Mouse (Mus musculus) thymus, postnatal 14 days (tissue): ENCODE results near the gene Gm7792.
"Not testable (repeated sequence)": the region's sequence is repeated elsewhere in the genome, so short reads cannot be mapped to it uniquely, and the experiment has no call there.

Experiments used
- DNase-seq: peaks from one replicate; pipeline ENCODE4 v3.0.0; 2021

Gene Gm7792

DNA sequence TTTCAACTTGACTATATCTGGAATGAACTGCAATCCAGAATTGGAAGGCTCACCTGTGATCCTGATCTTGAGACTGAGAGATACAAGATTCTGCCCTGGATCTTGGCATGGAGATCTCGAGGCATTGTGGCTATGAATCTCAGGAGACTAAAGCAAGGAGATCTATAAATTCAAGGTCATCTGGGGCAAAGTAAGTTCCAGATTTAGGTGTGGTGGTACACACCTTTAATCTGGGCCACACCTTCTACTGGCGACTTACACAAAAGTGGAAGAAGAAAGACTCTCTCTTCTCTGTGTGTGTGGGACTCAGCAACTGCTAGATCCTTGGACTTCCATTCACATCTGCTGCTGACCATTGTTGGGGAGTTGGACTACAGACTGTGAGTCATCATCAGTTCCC, at the start of gene Gm7792:
Gene Gm7792 (plus strand): TSS at position 301 of the 400 bp plus-strand sequence.
- not testable (repeated sequence) for DNase-seq
